Mouse (Mus musculus) macrophage (primary cell): ENCODE data around the gene Gm20518. TPM values are rescaled to one million over a fixed set of nuclear protein-coding genes. Genes with fewer than 3 reads are reported as not detected.

Source experiments
- H3K27ac ChIP-seq: fragments of 350-480 bp; formaldehyde crosslinking; 2 replicates; pipeline ENCODE4 v1.9.0; 2021
- H3K36me3 ChIP-seq: fragments of 350-480 bp; formaldehyde crosslinking; 2 replicates; pipeline ENCODE4 v1.9.0; 2021; ENCODE audit errors: inconsistent target
- H3K4me3 ChIP-seq: fragments of 350-480 bp; formaldehyde crosslinking; 2 replicates; pipeline ENCODE4 v1.9.0; 2021; ENCODE audit errors: inconsistent target
- H3K79me2 ChIP-seq: fragments of 350-480 bp; formaldehyde crosslinking; 2 replicates; pipeline ENCODE4 v1.9.0; 2021; ENCODE audit errors: inconsistent target
- WGBS: methylation state at CpG from one replicate; pipeline ENCODE4 v1.1.7; 2026; ENCODE audit warnings: inconsistent platforms; ENCODE audit not compliant: missing documents; 5-methylcytosine and 5-hydroxymethylcytosine counted together
- polyA plus RNA-seq: library from polyadenylated mRNA; stranded (reverse); fragments of 250-400 nt; gene quantifications from 3 replicates; pipeline ENCODE4 v1.2.4, GENCODE M21; 2018; ENCODE audit warnings: inconsistent platforms

Gene Gm20518
- polyA plus RNA-seq, 1 experiment from 2014 or later: not detected

- no peak overlapping the region for H3K4me3 ChIP-seq
- H3K79me2 ChIP-seq: no peaks in the 10 kb centered on the region
- H3K27ac ChIP-seq: no peak overlapping the region
- H3K36me3 ChIP-seq: no peaks in the 10 kb centered on the region
These were observed 91.9 kb downstream of the Gm20518 start for GRCm38 (mm10) chr16:17799584-17799983.

GRCm38 (mm10) chr16:17798321-17799180 lies 92.9 kb downstream of the Gm20518 start:
- no peak overlapping the region for H3K27ac ChIP-seq
- no peaks in the 10 kb centered on the region for H3K79me2 ChIP-seq
- no peak overlapping the region for H3K4me3 ChIP-seq
- 14% methylated on average over 36 of the region's 45 CpGs for WGBS
- H3K36me3 ChIP-seq: no peaks in the 10 kb centered on the region

GRCm38 (mm10) chr16:17797812-17798311 lies 93.6 kb downstream of the Gm20518 start:
- Histone ChIP-seq H3K27ac (no peak overlapping the region), H3K4me3 (no peak overlapping the region), H3K36me3 (no peaks in the 10 kb centered on the region), H3K79me2 (no peaks in the 10 kb centered on the region)
- WGBS: 15% methylated on average over 29 of the region's 29 CpGs

GRCm38 (mm10) chr16:17796971-17797811 lies 94.3 kb downstream of the Gm20518 start, which contains the start of gene Scarf2:
Scarf2 (plus strand) TSS chr16:17797282.
- WGBS: 8% methylated on average over 46 of the region's 81 CpGs
- H3K4me3 ChIP-seq: no peak within 1 kb of the TSS
- no peaks in the 10 kb centered on the region for H3K79me2 ChIP-seq
- no peaks in the 10 kb centered on the region for H3K36me3 ChIP-seq
- no peak within 1 kb of the TSS for H3K27ac ChIP-seq

GRCm38 (mm10) chr16:17796519-17796918 lies 95.0 kb downstream of the Gm20518 start:
- no peak overlapping the region for H3K4me3 ChIP-seq
- no peaks in the 10 kb centered on the region for H3K79me2 ChIP-seq
- no peaks in the 10 kb centered on the region for H3K36me3 ChIP-seq
- no peak overlapping the region for H3K27ac ChIP-seq

GRCm38 (mm10) chr16:17795643-17796042 lies 95.8 kb downstream of the Gm20518 start:
- Histone ChIP-seq H3K4me3 (no peak overlapping the region), H3K79me2 (no peaks in the 10 kb centered on the region), H3K36me3 (no peaks in the 10 kb centered on the region), H3K27ac (no peak overlapping the region)
- WGBS: 93% methylated on average over 5 of the region's 5 CpGs

GRCm38 (mm10) chr16:17794047-17794446 lies 97.4 kb downstream of the Gm20518 start:
- Histone ChIP-seq H3K4me3 (no peak overlapping the region), H3K36me3 (peaks cover 5% of the 10 kb centered on the region; the same call in 1 of the 2 replicates), H3K79me2 (no peaks in the 10 kb centered on the region), H3K27ac (no peak overlapping the region)
- WGBS: 94% methylated on average over 4 of the region's 4 CpGs

- H3K36me3 ChIP-seq: peaks cover 6% of the 10 kb centered on the region; the same call in 1 of the 2 replicates
- H3K79me2 ChIP-seq: no peaks in the 10 kb centered on the region
- 96% methylated on average over 3 of the region's 3 CpGs for WGBS
- H3K27ac ChIP-seq: no peak overlapping the region
- H3K4me3 ChIP-seq: no peak overlapping the region
These were observed 98.7 kb downstream of the Gm20518 start for GRCm38 (mm10) chr16:17792728-17793127.

- no peak overlapping the region for H3K4me3 ChIP-seq
- peaks cover 6% of the 10 kb centered on the region; the same call in 1 of the 2 replicates for H3K36me3 ChIP-seq
- 82% methylated on average over 3 of the region's 3 CpGs for WGBS
- H3K27ac ChIP-seq: no peak overlapping the region
- no peaks in the 10 kb centered on the region for H3K79me2 ChIP-seq
These were observed 106.1 kb downstream of the Gm20518 start for GRCm38 (mm10) chr16:17785337-17785736.

Other genes with a start within 250 kb of the Gm20518 start
- 0.29 to 0.44 TPM in 2 of 3 replicates, not detected in the other for gene Ccdc74a, start 245.2 kb downstream of the Gm20518 start, polyA plus RNA-seq
- 71.7 to 97.8 TPM (median 80.8 TPM) in 3 replicates for gene Med15, start 158.8 kb downstream of the Gm20518 start, polyA plus RNA-seq
- 7.1 to 11.2 TPM (median 8.7 TPM) in 3 replicates for gene Klhl22, start 132.1 kb downstream of the Gm20518 start, polyA plus RNA-seq
- 0.22 to 0.68 TPM (median 0.50 TPM) in 3 replicates for gene Scarf2, start 94.4 kb downstream of the Gm20518 start, polyA plus RNA-seq
- not detected in 3 replicates for gene B830017H08Rik, start 58.5 kb downstream of the Gm20518 start, polyA plus RNA-seq
- gene Car15, start 53.3 kb downstream of the Gm20518 start, polyA plus RNA-seq: 0.40 to 0.70 TPM (median 0.54 TPM) in 3 replicates
- gene Tssk1, start 2.6 kb upstream of the Gm20518 start, polyA plus RNA-seq: not detected in 3 replicates
- gene Dgcr2, start 6.9 kb upstream of the Gm20518 start, polyA plus RNA-seq: 13.7 to 28.0 TPM (median 27.2 TPM) in 3 replicates
- gene Tssk2, start 7.0 kb upstream of the Gm20518 start, polyA plus RNA-seq: not detected in 3 replicates
- 10.8 to 12.0 TPM (median 11.9 TPM) in 3 replicates for gene Ess2, start 19.7 kb upstream of the Gm20518 start, polyA plus RNA-seq
- not detected in 3 replicates for gene Gsc2, start 23.4 kb upstream of the Gm20518 start, polyA plus RNA-seq
- 61.5 to 82.8 TPM (median 66.1 TPM) in 3 replicates for gene Slc25a1, start 36.5 kb upstream of the Gm20518 start, polyA plus RNA-seq
- not detected in 3 replicates for gene Vpreb2, start 88.8 kb upstream of the Gm20518 start, polyA plus RNA-seq
- 7.8 to 20.7 TPM (median 20.1 TPM) in 3 replicates for gene Dgcr6, start 161.2 kb upstream of the Gm20518 start, polyA plus RNA-seq
- 2.4 to 5.7 TPM (median 3.0 TPM) in 3 replicates for gene Prodh, start 198.5 kb upstream of the Gm20518 start, polyA plus RNA-seq
- not detected in 3 replicates for gene Rtn4r, start 236.0 kb upstream of the Gm20518 start, polyA plus RNA-seq